Mouse (Mus musculus) B cell, adult 2 months (primary cell): ENCODE results near the gene Hormad2.

Source experiments
- DNase-seq, 2 experiments: peaks; one replicate each; pipeline ENCODE4 v3.0.0; 2022

Gene Hormad2

GRCm38 (mm10) chr11:4336693-4337283, 104.1 kb downstream of the Hormad2 start:
- DNase-seq, result no peak

GRCm38 (mm10) chr11:4335810-4336692, 104.9 kb downstream of the Hormad2 start:
- no peak for DNase-seq

DNA sequence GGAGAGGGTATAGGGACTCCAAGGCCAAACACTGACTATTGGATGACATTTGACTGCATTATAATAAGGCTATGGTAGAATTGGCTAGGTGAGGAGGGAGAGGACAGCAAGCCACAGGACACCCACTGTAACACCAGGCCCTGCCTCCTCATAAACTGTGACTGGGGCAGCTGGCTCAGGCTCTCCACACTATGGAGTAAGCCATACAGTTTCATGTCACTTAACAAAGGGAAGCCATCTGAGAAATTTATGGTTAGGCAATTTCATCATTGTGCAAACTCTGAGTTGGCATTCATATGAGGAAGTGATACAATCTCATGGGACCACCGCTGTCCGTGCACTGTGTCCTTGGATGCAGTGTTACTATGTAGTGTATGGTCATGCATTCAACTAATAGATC, 107.9 kb downstream of the Hormad2 start:
- DNase-seq, result no peak

DNA sequence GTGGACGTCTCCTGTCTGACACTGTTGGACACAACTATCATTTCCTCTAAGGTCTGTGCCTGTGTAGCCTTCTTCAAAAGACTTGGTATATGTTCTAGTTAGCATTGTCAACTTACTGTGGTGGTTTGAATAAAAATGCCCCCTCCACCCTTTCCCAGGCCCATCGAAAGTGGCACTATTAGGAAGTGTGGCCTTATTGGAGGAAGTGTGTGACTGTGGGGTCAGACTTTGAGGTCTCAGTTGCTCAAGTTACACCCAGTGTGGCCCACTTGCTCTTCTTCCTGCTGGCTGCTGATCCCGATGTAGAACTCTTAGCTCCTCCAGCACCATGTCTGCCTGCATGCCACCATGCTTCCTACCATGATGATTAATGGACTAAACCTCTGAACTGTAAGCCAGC, 112.7 kb downstream of the Hormad2 start:
- DNase-seq, result no peak

DNA sequence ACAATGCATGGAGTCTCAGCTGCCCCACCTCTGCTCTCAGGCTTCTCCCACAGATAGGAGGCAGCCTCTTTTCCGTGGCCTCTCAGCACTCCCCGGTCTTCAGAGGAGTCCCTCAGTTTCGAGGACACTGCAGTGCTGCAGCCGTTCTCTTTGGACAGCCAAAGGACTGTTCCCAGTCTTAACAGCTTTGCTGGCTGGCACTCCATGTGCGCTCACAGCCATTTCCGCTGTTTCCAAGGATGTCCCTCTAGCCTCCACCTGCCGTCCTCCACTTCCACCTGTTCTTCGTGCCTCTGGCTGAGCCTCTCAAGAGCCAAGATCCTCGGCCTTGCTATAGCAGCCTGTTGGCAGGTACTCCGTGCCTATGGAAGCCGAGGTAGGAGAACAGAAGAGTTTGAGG, 117.4 kb downstream of the Hormad2 start:
- DNase-seq, result no peak

GRCm38 (mm10) chr11:4322943-4323342, 118.0 kb downstream of the Hormad2 start:
- DNase-seq, result no peak

GRCm38 (mm10) chr11:4320876-4321275, 120.0 kb downstream of the Hormad2 start:
- no peak for DNase-seq

DNA sequence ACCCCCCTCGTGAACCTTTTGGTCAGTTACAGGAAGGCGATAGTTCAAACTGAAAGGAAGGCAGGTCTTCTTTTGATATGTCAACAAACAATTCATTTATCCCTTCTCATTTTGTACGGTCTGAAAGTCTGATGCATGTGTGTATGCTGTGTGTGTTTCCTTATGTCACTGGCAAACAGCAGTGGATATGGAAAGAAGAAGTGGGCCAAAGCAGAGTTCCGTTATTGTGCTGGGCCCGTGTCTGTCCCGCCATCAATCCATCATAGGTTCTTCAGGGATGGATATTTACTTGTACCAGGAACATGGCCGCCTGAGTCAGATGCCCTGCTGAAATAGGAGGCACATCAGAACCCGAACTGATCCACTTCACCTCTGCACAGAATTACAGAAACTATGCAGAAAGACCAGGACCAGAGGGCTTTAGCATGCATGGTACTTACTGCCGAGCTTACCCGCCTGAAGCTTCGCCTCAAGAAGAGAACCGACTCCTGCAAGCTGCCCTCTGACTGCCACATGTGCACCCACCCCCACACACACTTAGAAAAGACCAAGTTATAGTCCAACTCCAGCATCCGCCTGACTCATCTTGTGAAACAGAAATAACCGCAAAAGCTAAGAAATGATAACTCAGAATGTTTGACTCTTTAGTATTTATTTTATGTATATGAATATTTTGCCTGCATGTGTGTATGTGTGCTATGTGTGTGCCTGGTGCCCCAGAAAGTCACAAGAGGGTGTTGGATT, 121.5 kb downstream of the Hormad2 start:
- DNase-seq, result no peak

DNA sequence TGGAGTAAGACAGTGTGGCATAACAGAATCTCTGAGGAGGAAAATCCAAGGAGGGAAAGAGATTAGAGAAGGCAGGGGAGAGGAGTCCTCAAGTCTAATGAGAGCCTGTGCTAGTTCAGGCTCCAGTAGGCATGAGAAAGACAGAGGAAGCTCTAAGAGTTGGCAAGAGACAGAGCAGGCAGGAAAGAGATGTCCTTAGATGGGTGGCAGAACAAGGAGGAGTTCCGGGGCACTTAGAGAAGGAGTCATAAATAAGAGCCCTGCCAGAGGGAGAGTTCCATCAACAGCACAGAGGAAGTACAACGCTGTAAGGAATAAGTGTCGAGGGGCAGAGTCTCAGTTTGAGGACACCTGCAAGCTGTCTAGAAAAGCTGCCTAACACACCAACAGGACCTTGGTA, 122.9 kb downstream of the Hormad2 start:
- no peak for DNase-seq

GRCm38 (mm10) chr11:4317287-4317686, 123.6 kb downstream of the Hormad2 start:
- no peak for DNase-seq

- no peak for DNase-seq
These were observed 128.7 kb downstream of the Hormad2 start for GRCm38 (mm10) chr11:4312180-4312579.

- no peak for DNase-seq
These were observed 130.6 kb downstream of the Hormad2 start for GRCm38 (mm10) chr11:4310324-4310723.

- no peak for DNase-seq
These were observed 131.3 kb downstream of the Hormad2 start for GRCm38 (mm10) chr11:4309613-4310012.

DNA sequence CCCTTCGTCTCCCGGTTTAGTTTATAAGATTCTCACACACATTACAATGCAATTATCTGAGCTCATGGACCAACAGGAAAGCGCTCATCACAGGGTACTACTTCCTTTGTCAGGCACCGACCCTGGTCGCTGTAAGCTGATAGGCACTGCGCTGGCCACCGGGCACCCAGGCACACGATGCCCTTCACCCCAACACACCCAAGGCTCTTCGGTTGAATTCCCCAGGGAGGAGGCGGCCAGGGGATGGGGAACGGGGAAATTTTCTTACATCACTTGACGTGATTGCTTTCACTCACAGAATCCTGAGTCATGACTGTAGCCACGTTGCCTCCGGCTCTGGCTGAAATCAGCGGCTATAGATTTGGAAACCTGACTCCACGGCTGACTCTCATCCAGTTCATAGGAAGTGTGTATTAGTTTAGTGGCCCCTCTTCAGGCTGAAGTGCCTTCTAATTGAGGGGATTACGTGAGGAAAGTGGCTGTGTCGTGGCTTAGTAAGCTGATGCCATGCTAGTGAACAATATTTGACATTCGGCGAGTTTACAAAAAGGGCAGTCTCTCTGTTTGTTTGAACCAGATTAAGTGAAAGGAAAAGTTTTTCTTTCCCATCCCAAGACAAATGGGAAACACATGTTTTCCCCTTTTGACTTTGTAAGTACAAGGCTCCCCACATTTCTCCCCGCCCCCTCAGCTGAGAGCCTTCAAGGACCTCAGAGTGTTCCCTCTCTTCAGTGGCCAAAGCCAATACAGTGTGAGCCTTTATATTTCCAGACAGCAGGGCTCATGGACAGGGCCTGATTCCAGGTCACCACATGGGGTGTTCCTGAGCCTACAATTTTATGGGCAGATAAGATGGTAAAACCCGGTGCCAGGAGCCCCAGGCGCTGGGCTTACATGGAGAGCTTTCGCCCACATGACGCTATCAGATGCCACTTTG, 132.1 kb downstream of the Hormad2 start:
- no peak for DNase-seq

DNA sequence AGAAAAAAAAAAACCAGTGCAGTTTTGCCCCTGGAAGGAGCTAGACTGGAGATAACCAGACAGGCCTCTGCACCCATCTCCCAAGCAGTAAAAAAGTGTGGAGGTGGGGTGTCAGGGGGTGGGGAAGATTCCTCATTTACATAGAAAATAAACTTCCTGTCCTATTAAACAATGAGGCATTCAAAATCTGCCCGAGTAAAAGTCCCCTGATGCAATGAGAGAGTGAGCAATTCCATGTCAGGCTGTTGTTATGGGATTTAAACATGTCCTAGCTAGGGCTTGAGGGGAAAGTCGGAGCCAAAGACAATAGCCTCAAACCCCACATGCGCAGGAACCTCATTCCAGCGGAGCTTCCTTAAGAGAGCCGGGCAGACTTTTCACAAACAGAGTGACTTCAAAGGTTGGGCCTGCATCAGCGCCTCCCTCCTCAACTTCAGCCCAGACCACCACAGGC, 132.8 kb downstream of the Hormad2 start:
- no peak for DNase-seq

DNA sequence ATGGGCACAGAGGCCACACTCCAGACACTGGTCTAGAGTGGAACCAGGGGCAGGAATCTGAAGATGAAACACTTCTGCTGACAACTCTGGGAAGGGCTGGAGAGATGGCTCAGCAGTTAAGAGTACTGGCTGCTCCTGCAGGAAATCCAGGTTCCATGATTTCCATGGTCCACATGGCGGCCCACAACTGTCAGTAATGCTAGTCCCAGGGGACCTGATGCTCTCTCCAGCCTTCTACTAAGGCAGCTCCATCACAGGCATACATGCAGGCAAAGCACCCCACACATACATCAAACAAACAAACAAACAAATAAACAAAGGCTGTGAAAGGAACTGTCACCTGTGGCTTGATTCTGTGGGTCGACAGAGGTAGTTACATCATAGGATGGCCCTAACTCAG, 134.8 kb downstream of the Hormad2 start:
- DNase-seq, result no peak

DNA sequence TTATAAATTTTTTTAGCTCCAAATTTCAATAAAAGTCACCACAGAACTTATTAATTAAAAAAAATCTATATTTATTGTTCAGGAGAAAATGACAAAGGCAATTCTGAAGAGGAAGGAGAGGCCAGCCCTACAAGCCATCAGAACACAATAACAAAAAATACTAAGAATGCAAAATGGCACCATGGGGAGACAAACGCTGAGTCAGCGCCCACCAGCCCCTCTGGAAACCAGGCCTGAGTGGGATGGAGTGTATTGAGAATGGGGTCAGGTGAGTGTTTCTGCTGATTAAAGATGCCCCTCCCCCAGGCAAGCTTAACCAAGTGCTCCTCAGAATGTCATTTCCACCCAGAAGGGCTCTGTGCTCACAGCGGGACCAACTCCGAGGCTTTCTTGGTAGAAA, 135.8 kb downstream of the Hormad2 start:
- DNase-seq, result no peak

- no peak for DNase-seq
These were observed 136.7 kb downstream of the Hormad2 start for GRCm38 (mm10) chr11:4304203-4304602.

DNA sequence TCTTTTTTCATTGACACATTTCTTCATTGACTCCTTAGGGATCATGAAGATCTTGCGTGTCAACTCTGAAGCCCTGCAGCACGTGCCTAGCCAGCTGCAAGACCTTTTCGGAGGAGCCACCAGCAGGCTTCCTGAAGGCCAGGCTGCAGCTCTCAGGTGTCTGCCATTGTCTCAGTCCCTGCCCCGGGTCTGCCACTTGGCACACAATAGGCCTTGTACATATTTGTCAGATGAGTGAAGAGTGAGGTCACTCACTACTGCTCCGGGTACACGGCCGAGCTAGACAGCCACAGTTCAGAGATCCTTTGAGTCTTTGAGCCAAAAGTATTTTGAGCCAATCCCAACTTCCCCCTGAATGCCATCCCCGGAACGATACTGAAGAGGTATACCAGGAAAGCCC, 137.9 kb downstream of the Hormad2 start:
- no peak for DNase-seq

- DNase-seq, result no peak
These were observed 138.5 kb downstream of the Hormad2 start for GRCm38 (mm10) chr11:4302363-4302913.

DNA sequence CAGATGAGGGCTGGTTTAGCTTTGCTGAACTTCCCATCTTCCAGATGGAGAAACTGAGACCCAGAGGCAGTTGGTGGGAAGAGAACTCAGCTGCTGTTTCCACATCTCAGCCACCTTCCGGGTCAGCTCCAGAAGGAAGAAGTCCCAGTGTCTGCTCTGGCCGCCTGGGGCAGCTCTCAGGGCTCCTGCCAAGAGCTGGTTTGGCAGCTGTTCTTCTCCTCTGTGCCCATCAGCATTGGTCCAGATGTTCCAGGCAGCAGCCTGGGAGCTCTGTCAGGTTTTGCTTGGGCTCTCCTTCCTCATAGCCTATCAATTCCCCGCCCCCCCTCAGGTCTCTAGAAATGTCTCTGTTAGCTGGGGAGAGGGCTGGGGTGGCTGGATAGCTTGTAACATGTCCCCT, 140.2 kb downstream of the Hormad2 start:
- no peak for DNase-seq
